ENCODE assay signal across 10 mouse cellular contexts in genomic region chr17:50874067-50874466, GRCm38 (mm10).
DNase-seq lines count a peak whose midpoint lies in the region; ATAC-seq and TF ChIP-seq lines count a peak whose summit lies in the region.
"Had no signal": no experiment of that assay in that cellular context is flagged by ENCODE, and none has a peak within 500 bp of the region (broad histone marks: within the 10 kb centered on the region; RNA-seq: fewer than 3 reads in every experiment).

No protein-coding gene starts in this region.

- intact Hi-C loops in heart, adult 2 months (cut with DNase I), result no loop called here

- no peaks in the 10 kb centered on the region for H3K9me3 ChIP-seq in midbrain, embryonic 14.5 days (ENCODE audit: control insufficient read depth, low read length)
- no peaks in the 10 kb centered on the region for H3K9me3 ChIP-seq in midbrain, embryonic 10.5 days (replicated peaks)
- no peaks in the 10 kb centered on the region for H3K9me3 ChIP-seq in stomach, postnatal 0 days (ENCODE audit: control insufficient read depth, low read length)

- H3K4me1 ChIP-seq in heart, adult 2 months (ENCODE audit: control insufficient read depth, insufficient read depth, low read length), result no peaks in the 10 kb centered on the region
- no peaks in the 10 kb centered on the region for H3K4me1 ChIP-seq in midbrain, embryonic 14.5 days (ENCODE audit: control insufficient read depth, insufficient read depth, low read length)
- no peaks in the 10 kb centered on the region for H3K4me1 ChIP-seq in midbrain, embryonic 10.5 days
- H3K4me1 ChIP-seq in stomach, postnatal 0 days (replicated peaks; ENCODE audit: control insufficient read depth, insufficient read depth), result no peaks in the 10 kb centered on the region

- no peaks in the 10 kb centered on the region for H3K79me2 ChIP-seq in heart, adult 2 months (replicated peaks; ENCODE audit: control insufficient read depth, insufficient read depth, low read length)

- no peak for DNase-seq in heart, adult 2 months
- DNase-seq in heart, adult 11 months, result no peak
- peak; percentile 70 for DNase-seq in midbrain, embryonic 14.5 days
- no peak for DNase-seq in midbrain, embryonic 10.5 days (ENCODE audit: low spot score)
- peak; percentile 34 for DNase-seq in forelimb bud, embryonic 11.5 days (ENCODE audit: low read depth, low spot score)
- DNase-seq in stomach, postnatal 0 days (ENCODE audit: low spot score), result no peak
- DNase-seq: heart, postnatal 14 days; lung, adult 18-20 months; right cerebral cortex, postnatal 25 days had no signal

- WGBS in heart, adult 2 months, result 77% methylated on average over 7 of the region's 7 CpGs
- WGBS in midbrain, embryonic 14.5 days, result 78% methylated on average over 7 of the region's 7 CpGs
- 90% methylated on average over 7 of the region's 7 CpGs for WGBS in midbrain, embryonic 10.5 days
- WGBS in stomach, postnatal 0 days, result 61% methylated on average over 7 of the region's 7 CpGs

- TF ChIP-seq POLR2A in heart, adult 2 months (IDR thresholded peaks at IDR 0.05; ENCODE audit: insufficient read depth, low read depth, low read length), result no peak

- no peak overlapping the region for H3K4me2 ChIP-seq in midbrain, embryonic 14.5 days (ENCODE audit: low read length)
- H3K4me2 ChIP-seq in stomach, postnatal 0 days (replicated peaks; ENCODE audit: low read depth), result no peak overlapping the region

- H3K36me3 ChIP-seq in heart, adult 2 months (ENCODE audit: control insufficient read depth, insufficient read depth, low read length), result no peaks in the 10 kb centered on the region
- no peaks in the 10 kb centered on the region for H3K36me3 ChIP-seq in midbrain, embryonic 14.5 days (ENCODE audit: control insufficient read depth, insufficient read depth, low read length)
- no peaks in the 10 kb centered on the region for H3K36me3 ChIP-seq in midbrain, embryonic 10.5 days
- no peaks in the 10 kb centered on the region for H3K36me3 ChIP-seq in stomach, postnatal 0 days (ENCODE audit: control insufficient read depth, insufficient read depth, low read length)

- H3K9ac ChIP-seq in heart, adult 2 months (ENCODE audit: low read depth, low read length), result no peak overlapping the region
- no peak overlapping the region for H3K9ac ChIP-seq in midbrain, embryonic 14.5 days (replicated peaks; ENCODE audit: low read length)
- no peak overlapping the region for H3K9ac ChIP-seq in stomach, postnatal 0 days (ENCODE audit: low read length)

- no peak for TF ChIP-seq EP300 in heart, adult 2 months (IDR thresholded peaks at IDR 0.05; ENCODE audit: insufficient read depth, low read depth, low read length)
- TF ChIP-seq EP300 in stomach, postnatal 0 days (optimal IDR thresholded peaks at IDR 0.05), result no peak

- ATAC-seq in midbrain, embryonic 14.5 days (ENCODE audit: low FRiP score, low TSS enrichment), result no peak; the same call in 1 of the 2 replicates
- ATAC-seq in stomach, postnatal 0 days (ENCODE audit: low FRiP score, low TSS enrichment), result no peak
- no peak for ATAC-seq in megakaryocyte progenitor cell, adult 5-6 weeks (replicated peaks; ENCODE audit: poor library complexity)

- H3K27me3 ChIP-seq in heart, adult 2 months (ENCODE audit: control insufficient read depth, insufficient read depth, low read length), result no peaks in the 10 kb centered on the region
- H3K27me3 ChIP-seq in midbrain, embryonic 14.5 days (ENCODE audit: control insufficient read depth, insufficient read depth, low read length), result no peaks in the 10 kb centered on the region
- H3K27me3 ChIP-seq in midbrain, embryonic 10.5 days (ENCODE audit: low read depth, poor library complexity, severe bottlenecking), result no peaks in the 10 kb centered on the region
- no peaks in the 10 kb centered on the region for H3K27me3 ChIP-seq in stomach, postnatal 0 days (ENCODE audit: control insufficient read depth, insufficient read depth, low read length)

- H3K27ac ChIP-seq in heart, adult 2 months, result no peak overlapping the region
- no peak overlapping the region for H3K27ac ChIP-seq in midbrain, embryonic 14.5 days (replicated peaks; ENCODE audit: low read depth, low read length)
- no peak overlapping the region for H3K27ac ChIP-seq in midbrain, embryonic 10.5 days (replicated peaks)
- no peak overlapping the region for H3K27ac ChIP-seq in stomach, postnatal 0 days (replicated peaks)

- TF ChIP-seq CTCF in heart, adult 2 months (IDR thresholded peaks at IDR 0.05), result peak; percentile 16; the same call in 1 of the 2 replicates
- peak; percentile 48 for TF ChIP-seq CTCF in stomach, postnatal 0 days (IDR thresholded peaks at IDR 0.05; ENCODE audit: low read depth)

- H3K4me3 ChIP-seq in heart, adult 2 months, result no peak overlapping the region
- no peak overlapping the region for H3K4me3 ChIP-seq in midbrain, embryonic 14.5 days (replicated peaks; ENCODE audit: low read depth, low read length)
- no peak overlapping the region for H3K4me3 ChIP-seq in midbrain, embryonic 10.5 days
- no peak overlapping the region for H3K4me3 ChIP-seq in stomach, postnatal 0 days (ENCODE audit: low read depth, low read length)

Comparison
In these comparisons a context has a peak if more than half of its experiments do, and no peak if none do; other contexts are left out.
1. DNase-seq: peak in midbrain, embryonic 14.5 days (single experiment) and forelimb bud, embryonic 11.5 days (single experiment); none in heart, adult 2 months (0 of 2), heart, adult 11 months (single experiment), midbrain, embryonic 10.5 days (single experiment) and stomach, postnatal 0 days (single experiment).